Mouse (Mus musculus) midbrain, embryonic 13.5 days (tissue): ENCODE data around the gene Dhps. TPM values are rescaled to one million over a fixed set of nuclear protein-coding genes. Genes with fewer than 3 reads are reported as not detected.

ENCODE experiments used
- ATAC-seq: fragments of 200-750 bp; cut with Nextera tagmentation; 2 replicates; pipeline ENCODE4 v1.8.0; 2017; ENCODE audit warnings: mild to moderate bottlenecking, moderate TSS enrichment, moderate library complexity
- H3K27ac ChIP-seq: fragments of 300-500 bp; sonication (generic); 2 replicates; pipeline ENCODE4 v1.5.1; 2015; ENCODE audit warnings: inconsistent platforms, mild to moderate bottlenecking, moderate library complexity
- H3K27me3 ChIP-seq: fragments of 300-500 bp; sonication (generic); 2 replicates; pipeline ENCODE4 v1.6.1; 2015; ENCODE audit warnings: mild to moderate bottlenecking, inconsistent platforms
- H3K36me3 ChIP-seq: fragments of 300-500 bp; sonication (generic); 2 replicates; pipeline ENCODE4 v1.6.1; 2015; ENCODE audit warnings: mild to moderate bottlenecking, inconsistent platforms
- H3K4me1 ChIP-seq: fragments of 300-500 bp; sonication (generic); replicated peaks from 2 replicates; pipeline ENCODE4 v1.6.1; 2015; ENCODE audit warnings: inconsistent platforms
- H3K4me2 ChIP-seq: fragments of 300-500 bp; sonication (generic); replicated peaks from 2 replicates; pipeline ENCODE4 v1.6.1; 2015; ENCODE audit warnings: moderate library complexity, mild to moderate bottlenecking, inconsistent platforms
- H3K4me3 ChIP-seq: fragments of 300-500 bp; sonication (generic); replicated peaks from 2 replicates; pipeline ENCODE4 v1.5.1; 2015; ENCODE audit warnings: mild to moderate bottlenecking, inconsistent platforms
- H3K9ac ChIP-seq: fragments of 300-500 bp; sonication (generic); replicated peaks from 2 replicates; pipeline ENCODE4 v1.6.1; 2015; ENCODE audit warnings: mild to moderate bottlenecking, inconsistent platforms
- H3K9me3 ChIP-seq: fragments of 300-500 bp; sonication (generic); 2 replicates; pipeline ENCODE4 v1.6.1; 2016; ENCODE audit warnings: mild to moderate bottlenecking, inconsistent platforms
- WGBS: fragments of 180-500 bp; shearing (Covaris S2); methylation state at CpG from one replicate; pipeline ENCODE4 v1.1.7; 2015; 5-methylcytosine and 5-hydroxymethylcytosine counted together
- polyA plus RNA-seq: library from polyadenylated mRNA; unstranded; fragments of >200 nt; fragmentation: Nextera tagmentation; extraction: Ambion mirVana; gene quantifications from 2 replicates; pipeline ENCODE4 v1.2.1, GENCODE M21; 2015

Dhps gene
- polyA plus RNA-seq, 1 experiment from 2014 or later: 93.2 TPM

DNA sequence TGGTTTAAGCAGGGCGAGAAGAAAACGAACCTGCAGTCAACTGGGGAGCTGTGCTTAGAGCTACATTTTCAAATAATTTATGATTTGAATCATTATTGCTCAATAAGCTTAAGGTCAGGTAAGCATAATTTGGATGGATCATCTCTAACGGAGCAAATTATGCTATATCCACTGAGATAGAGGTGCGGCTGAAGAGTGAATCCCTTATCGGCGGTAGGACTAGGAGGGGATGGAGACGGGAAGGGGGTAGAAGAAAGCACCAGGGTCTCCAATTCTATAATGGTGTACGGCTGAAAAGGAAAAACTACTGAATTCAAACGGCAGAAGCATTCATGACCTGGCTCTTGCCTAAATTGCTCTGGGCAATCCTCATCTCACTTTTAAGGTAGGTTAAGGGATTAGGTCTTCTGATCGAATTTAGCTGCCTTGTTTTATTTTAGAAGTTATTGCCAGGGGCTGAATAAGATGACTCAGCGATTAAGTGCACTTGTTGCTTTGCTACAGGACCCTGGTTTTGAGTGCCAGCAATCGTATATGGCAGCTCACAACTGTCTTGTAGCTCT lies 36.3 kb upstream of the Dhps start:
- H3K4me1 ChIP-seq: peaks cover 36% of the 10 kb centered on the region
- peak overlapping the region; percentile 75 for H3K9ac ChIP-seq
- no peaks in the 10 kb centered on the region for H3K27me3 ChIP-seq
- peak overlapping the region; percentile 80 for H3K4me2 ChIP-seq
- H3K4me3 ChIP-seq: peak overlapping the region; percentile 83
- no peaks in the 10 kb centered on the region for H3K9me3 ChIP-seq
- WGBS: 6% methylated on average over 12 of the region's 12 CpGs
- no peak for ATAC-seq
- no peak overlapping the region for H3K27ac ChIP-seq
- peaks cover 34% of the 10 kb centered on the region for H3K36me3 ChIP-seq

DNA sequence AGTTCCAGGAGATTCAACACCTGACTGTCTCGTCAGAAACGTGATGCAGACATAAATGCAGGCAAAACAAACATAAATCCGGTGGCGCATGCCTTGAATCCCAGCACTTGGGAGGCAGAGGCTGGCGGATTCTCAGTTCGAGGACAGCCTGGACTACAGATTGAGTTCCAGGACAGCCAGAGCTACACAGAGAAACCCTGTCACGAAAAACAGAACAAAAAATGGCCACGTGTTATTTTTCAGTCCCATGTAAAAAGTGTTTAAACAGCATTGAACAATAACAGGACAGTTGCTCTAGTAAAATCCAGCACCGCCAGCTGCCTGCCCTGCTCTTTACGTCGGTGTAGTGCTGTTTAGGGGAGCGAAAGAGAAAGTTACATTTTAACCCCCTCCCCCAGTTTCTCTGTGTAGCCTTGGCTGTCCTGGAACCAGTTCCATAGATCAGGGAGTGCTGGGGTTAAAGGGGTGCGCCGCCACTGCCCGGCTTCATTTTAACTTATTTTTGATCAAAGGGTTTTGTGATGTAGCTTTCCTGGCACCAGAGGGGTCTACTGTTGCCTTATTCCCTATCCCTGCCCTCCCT lies 35.7 kb upstream of the Dhps start:
- Histone ChIP-seq H3K4me2 (peak overlapping the region; percentile 80), H3K36me3 (peaks cover 35% of the 10 kb centered on the region), H3K4me1 (peaks cover 36% of the 10 kb centered on the region), H3K9me3 (no peaks in the 10 kb centered on the region), H3K27ac (peak overlapping the region; percentile 82), H3K27me3 (no peaks in the 10 kb centered on the region), H3K4me3 (peak overlapping the region; percentile 83), H3K9ac (peak overlapping the region; percentile 75)
- WGBS: 1% methylated on average over 15 of the region's 15 CpGs
- ATAC-seq: peak; percentile 2; the same call in 1 of the 2 replicates

DNA sequence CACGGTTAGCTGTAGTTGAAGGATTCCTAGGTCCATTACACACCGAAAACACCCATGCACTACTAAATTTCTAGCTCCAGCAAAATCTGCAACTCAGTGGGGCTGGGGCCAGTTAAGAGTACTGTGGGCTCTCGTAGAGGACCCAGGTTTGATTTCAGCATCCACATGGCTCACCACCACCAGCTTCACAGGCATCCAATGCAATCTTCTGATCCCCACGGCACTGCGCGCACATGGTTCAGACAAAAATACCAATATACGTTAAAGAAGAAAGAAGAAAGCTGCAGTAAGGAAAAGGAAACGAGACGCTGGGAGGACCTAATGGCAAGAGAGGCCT lies 35.2 kb upstream of the Dhps start:
- peaks cover 37% of the 10 kb centered on the region for H3K36me3 ChIP-seq
- under 1% methylated on average over 9 of the region's 9 CpGs for WGBS
- H3K27ac ChIP-seq: peak overlapping the region; percentile 82
- no peaks in the 10 kb centered on the region for H3K9me3 ChIP-seq
- H3K9ac ChIP-seq: peak overlapping the region; percentile 75
- H3K27me3 ChIP-seq: no peaks in the 10 kb centered on the region
- peak overlapping the region; percentile 83 for H3K4me3 ChIP-seq
- H3K4me1 ChIP-seq: peaks cover 36% of the 10 kb centered on the region
- ATAC-seq: peak; percentile 55
- peak overlapping the region; percentile 80 for H3K4me2 ChIP-seq

DNA sequence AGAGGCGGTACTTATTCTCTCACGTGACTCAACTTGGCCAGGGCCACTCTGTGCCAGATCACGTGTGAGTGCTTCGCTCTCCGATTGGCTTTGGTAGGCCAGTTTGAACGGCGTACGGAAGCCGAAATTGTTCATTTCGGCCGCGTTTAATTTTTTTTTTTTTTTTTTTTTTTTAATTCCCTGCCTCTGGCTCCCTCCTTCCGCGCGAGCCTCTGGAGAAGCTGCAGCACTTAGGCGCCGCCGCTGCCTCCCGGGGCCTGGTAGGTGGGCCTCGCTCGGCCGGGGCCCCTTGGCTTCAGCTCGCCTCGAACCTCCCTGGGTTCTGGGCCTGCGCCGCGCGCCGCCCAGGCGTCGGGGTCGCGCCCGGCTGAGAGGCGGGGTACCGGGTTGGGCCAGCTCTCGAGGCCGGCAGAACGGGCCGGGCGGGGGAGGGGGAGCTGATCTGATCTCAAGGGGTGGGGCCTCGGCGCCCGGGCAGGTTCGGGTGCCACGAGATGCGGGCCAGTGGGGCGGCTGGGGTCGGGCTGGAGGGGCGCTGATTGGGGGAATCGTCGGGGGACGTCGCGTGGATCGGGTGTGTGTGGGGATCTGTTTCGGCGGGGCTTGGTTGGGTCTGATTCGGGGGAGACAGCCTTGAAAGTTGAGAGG lies 34.7 kb upstream of the Dhps start, which contains the start of gene Tnpo2:
Tnpo2 (plus strand) TSS at position 198 of the 648 bp plus-strand sequence.
- Histone ChIP-seq H3K27me3 (no peaks in the 10 kb centered on the region), H3K27ac (peak within 1 kb of the TSS; percentile 99), H3K36me3 (peaks cover 36% of the 10 kb centered on the region), H3K4me1 (peaks cover 36% of the 10 kb centered on the region), H3K9me3 (no peaks in the 10 kb centered on the region), H3K4me2 (peak within 1 kb of the TSS; percentile 91), H3K9ac (peak within 1 kb of the TSS; percentile 91), H3K4me3 (peak within 1 kb of the TSS; percentile 83)
- WGBS: under 1% methylated on average over 56 of the region's 59 CpGs
- ATAC-seq: peak; percentile 88

DNA sequence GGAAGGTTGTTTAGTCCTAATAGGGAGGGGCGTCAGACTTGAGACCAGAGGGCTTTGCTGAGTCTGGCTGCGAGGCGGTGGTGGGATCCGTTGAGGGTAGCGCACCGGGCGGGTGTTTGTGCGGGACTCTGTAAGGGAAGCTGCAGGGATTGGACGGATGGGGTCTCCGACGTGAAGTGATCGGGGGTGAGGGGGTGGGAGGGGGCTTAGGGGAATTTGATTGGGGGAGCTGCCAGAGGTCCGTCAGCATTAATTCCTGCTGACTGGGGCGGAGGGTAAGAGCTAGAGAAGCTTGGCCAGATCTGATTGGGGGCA lies 34.2 kb upstream of the Dhps start:
- Histone ChIP-seq H3K4me2 (peak overlapping the region; percentile 91), H3K36me3 (peaks cover 36% of the 10 kb centered on the region), H3K4me3 (peak overlapping the region; percentile 83), H3K27ac (peak overlapping the region; percentile 99), H3K4me1 (peaks cover 36% of the 10 kb centered on the region), H3K27me3 (no peaks in the 10 kb centered on the region), H3K9ac (peak overlapping the region; percentile 91), H3K9me3 (no peaks in the 10 kb centered on the region)
- peak; percentile 79 for ATAC-seq
- 2% methylated on average over 14 of the region's 14 CpGs for WGBS

DNA sequence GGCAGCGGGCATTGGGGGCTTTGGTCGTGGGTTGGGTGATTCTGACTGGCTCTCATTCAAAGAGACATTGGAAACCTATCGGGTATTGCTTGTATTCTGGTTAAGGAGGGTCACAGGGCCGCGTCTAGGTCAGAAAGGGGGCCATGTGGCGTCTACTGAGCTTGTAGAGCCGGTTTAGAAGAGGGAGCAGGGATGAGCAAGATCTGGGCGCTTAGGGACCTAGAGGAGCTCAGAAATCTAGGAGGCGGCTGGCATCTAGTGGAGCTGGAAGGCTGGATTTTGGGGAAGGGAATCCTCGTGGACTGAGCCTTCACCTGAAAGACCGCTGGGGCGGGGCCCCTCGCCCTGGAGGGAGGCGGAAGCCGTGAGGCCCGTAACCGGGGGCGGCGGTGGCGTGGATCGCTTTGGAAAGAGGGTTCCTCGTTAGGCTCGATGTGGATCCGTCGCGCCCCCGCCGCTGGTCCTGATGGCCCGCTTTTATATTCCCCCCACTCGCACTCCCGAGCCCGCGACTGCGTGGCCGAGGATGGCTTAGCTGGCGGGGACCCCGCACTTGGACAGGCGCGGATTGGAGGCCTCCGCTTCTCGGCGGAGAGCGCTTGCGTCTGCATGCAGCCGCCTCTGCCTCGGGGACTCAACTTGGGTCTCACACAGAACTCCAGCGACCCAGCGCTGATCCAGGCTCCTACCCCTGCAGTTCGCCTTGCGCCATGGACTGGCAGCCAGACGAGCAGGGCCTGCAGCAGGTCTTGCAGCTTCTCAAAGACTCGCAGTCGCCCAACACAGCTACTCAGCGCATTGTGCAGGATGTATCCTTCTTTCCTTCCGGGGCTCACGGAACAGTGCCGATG lies 33.7 kb upstream of the Dhps start:
- peak; percentile 26 for ATAC-seq
- Histone ChIP-seq H3K27ac (peak overlapping the region; percentile 99), H3K9ac (peak overlapping the region; percentile 91), H3K4me1 (peaks cover 36% of the 10 kb centered on the region), H3K27me3 (no peaks in the 10 kb centered on the region), H3K9me3 (no peaks in the 10 kb centered on the region), H3K36me3 (peaks cover 32% of the 10 kb centered on the region), H3K4me2 (peak overlapping the region; percentile 91), H3K4me3 (peak overlapping the region; percentile 83)
- WGBS: under 1% methylated on average over 57 of the region's 57 CpGs

DNA sequence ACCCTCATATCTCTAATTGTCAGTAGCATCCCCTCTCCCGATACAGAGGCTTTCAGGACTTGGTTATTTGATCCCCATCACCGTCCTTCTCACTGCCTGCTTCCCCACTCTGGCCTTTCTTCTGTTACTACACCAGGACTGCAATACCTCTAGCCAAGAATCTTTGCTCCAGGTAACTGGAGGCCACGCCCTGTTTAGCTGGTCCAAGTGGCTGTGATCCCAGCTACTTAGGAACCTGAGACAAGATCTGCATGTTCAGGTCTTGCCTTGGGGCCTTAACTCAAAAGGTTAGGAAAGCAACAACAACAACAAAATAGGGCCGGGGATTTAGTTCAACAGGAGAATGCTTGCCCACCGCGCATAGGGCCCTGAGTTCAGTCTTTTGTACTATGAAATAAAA lies 27.9 kb upstream of the Dhps start:
- Histone ChIP-seq H3K27ac (no peak overlapping the region), H3K4me2 (no peak overlapping the region), H3K4me1 (peaks cover 9% of the 10 kb centered on the region), H3K9me3 (no peaks in the 10 kb centered on the region), H3K36me3 (peaks cover 83% of the 10 kb centered on the region), H3K9ac (no peak overlapping the region), H3K4me3 (no peak overlapping the region), H3K27me3 (no peaks in the 10 kb centered on the region)
- ATAC-seq: no peak
- 97% methylated on average over 6 of the region's 6 CpGs for WGBS

DNA sequence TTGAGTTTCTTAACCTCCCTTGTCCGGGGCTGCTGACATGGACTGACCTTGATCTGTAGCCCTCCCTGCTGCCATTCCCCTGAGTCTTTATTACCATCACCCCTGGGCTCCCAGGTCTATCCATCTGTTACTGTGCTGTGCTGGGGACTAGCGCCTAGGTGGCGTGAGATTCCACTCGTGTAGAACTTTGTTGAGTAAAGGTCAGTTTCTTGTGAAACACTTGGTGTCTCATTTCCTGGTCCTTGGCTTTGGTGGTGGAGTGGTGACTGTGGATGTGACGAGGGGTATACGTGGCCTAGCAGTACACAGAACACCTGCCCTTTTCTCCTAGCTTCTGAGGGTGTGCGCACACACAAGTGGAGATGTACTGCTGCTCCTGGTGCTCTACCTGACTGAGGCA lies 14.2 kb upstream of the Dhps start:
- H3K27me3 ChIP-seq: no peaks in the 10 kb centered on the region
- H3K4me2 ChIP-seq: no peak overlapping the region
- H3K4me1 ChIP-seq: peaks cover 22% of the 10 kb centered on the region
- no peak for ATAC-seq
- no peak overlapping the region for H3K4me3 ChIP-seq
- WGBS: 90% methylated on average over 7 of the region's 7 CpGs
- H3K9me3 ChIP-seq: no peaks in the 10 kb centered on the region
- no peak overlapping the region for H3K9ac ChIP-seq
- peaks cover 51% of the 10 kb centered on the region for H3K36me3 ChIP-seq
- no peak overlapping the region for H3K27ac ChIP-seq

DNA sequence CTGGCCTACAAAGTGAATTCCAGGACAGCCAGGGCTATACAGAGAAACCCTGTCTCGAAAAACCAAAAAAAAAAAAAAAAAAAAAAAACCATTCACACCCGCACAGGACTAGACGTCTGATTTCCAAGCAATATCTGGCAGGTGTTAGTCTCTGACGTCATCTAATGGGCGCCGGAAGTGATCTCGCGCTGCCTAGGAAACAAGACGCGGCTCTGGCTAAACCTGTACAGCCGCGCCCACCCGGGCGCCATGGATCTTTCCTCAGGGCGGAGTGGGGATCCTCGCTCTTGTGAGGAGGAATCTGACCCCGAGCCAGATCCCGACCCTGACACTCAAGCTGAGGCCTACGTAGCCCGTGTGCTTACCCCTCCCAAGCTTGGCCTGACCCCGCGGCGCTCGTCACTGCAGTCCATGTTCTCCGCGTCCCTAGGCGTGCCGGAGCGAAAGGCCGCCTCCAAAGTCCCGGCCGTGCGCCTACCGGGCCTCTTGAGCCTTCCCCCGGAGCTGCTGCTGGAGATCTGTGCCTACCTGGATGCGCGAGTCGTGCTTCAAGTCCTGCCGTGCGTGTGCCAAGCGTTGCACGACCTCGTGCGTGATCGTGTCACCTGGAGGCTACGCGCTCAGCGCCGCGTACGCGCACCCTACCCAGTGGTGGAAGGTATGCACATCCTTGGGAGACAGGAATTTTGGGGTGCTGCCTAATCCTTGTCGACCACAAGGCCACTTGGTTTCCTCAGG lies 11.5 kb upstream of the Dhps start, which contains the start of gene Fbxw9:
Fbxw9 (plus strand) TSS at position 177 of the 738 bp plus-strand sequence.
- Histone ChIP-seq H3K4me1 (peaks cover 24% of the 10 kb centered on the region), H3K9ac (peak within 1 kb of the TSS; percentile 77), H3K36me3 (peaks cover 45% of the 10 kb centered on the region), H3K27ac (peak within 1 kb of the TSS; percentile 22; the same call in 1 of the 2 replicates), H3K9me3 (no peaks in the 10 kb centered on the region), H3K4me3 (peak within 1 kb of the TSS; percentile 92), H3K4me2 (peak within 1 kb of the TSS; percentile 84), H3K27me3 (no peaks in the 10 kb centered on the region)
- peak; percentile 95 for ATAC-seq
- 2% methylated on average over 53 of the region's 53 CpGs for WGBS

DNA sequence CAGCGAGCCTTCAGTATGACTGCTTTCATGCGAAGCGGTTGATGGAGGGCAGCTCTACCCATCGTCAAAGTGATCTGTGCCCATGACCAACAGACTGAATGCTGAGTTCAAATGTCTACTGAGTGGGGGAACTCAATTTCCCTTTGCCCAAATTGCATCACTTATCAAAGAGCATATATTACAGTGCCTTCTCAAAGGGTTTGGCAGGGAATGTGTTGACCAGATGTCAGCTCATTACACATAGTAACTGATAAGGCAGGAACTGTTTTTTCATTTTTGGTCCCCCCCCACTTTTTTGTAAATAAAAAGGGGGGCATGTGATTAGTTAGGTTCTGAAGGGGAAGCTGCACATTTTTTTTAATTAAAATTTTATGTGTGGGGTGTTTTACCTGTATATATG lies 9.0 kb upstream of the Dhps start:
- peaks cover 54% of the 10 kb centered on the region for H3K36me3 ChIP-seq
- H3K4me1 ChIP-seq: peaks cover 24% of the 10 kb centered on the region
- H3K4me3 ChIP-seq: no peak overlapping the region
- H3K9me3 ChIP-seq: no peaks in the 10 kb centered on the region
- no peak for ATAC-seq
- H3K27ac ChIP-seq: no peak overlapping the region
- WGBS: 98% methylated on average over 4 of the region's 4 CpGs
- H3K4me2 ChIP-seq: no peak overlapping the region
- H3K27me3 ChIP-seq: no peaks in the 10 kb centered on the region
- no peak overlapping the region for H3K9ac ChIP-seq

DNA sequence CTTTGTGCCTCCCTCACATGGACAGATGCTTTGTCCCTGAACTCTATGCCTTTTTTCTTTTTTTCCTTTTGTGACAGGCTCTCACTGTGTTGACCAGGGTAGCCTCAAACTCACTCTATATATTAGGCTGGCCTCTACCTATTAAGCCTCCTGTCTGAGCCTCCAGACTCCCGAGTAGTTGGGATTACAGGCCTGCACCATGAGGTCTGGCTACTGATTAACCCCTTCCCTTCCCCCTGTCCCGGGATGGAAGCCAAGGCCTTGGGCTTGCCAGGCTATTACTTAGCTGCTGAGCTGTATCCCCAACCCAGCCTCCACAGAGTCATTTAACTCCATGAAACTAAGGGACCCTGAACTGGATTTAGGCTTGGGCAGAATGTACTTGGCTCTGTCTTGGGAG lies 6.3 kb upstream of the Dhps start:
- H3K27me3 ChIP-seq: no peaks in the 10 kb centered on the region
- peaks cover 69% of the 10 kb centered on the region for H3K36me3 ChIP-seq
- no peak overlapping the region for H3K4me3 ChIP-seq
- H3K4me2 ChIP-seq: no peak overlapping the region
- ATAC-seq: no peak
- peaks cover 24% of the 10 kb centered on the region for H3K4me1 ChIP-seq
- H3K9ac ChIP-seq: no peak overlapping the region
- H3K27ac ChIP-seq: no peak overlapping the region
- WGBS: 40% methylated on average over 2 of the region's 2 CpGs
- no peaks in the 10 kb centered on the region for H3K9me3 ChIP-seq
